Mouse (Mus musculus) midbrain, embryonic 11.5 days (tissue): ENCODE measurements around the gene Syngap1. TPM values are rescaled to one million over a fixed set of nuclear protein-coding genes. Genes with fewer than 3 reads are reported as not detected.
A peak's percentile ranks its signal among the peaks of the same experiment; 100 is the strongest.

ENCODE experiments used
- ATAC-seq: fragments of 200-750 bp; cut with Nextera tagmentation; 2 replicates; pipeline ENCODE4 v1.8.0; 2017; ENCODE audit warnings: moderate TSS enrichment, moderate library complexity; ENCODE audit not compliant: low FRiP score
- DNase-seq: peaks from one replicate; pipeline ENCODE4 v3.0.0; 2015; ENCODE audit warnings: low spot score; ENCODE audit errors: missing footprints
- H3K27ac ChIP-seq: fragments of 300-500 bp; sonication (generic); 2 replicates; pipeline ENCODE4 v1.5.1; 2014; ENCODE audit warnings: low read depth, low read length
- H3K27me3 ChIP-seq: fragments of 300-500 bp; sonication (generic); 2 replicates; pipeline ENCODE4 v1.6.1; 2014; ENCODE audit warnings: mild to moderate bottlenecking, low read length, moderate library complexity, mixed read lengths; ENCODE audit not compliant: control insufficient read depth, insufficient read depth
- H3K36me3 ChIP-seq: fragments of 300-500 bp; sonication (generic); 2 replicates; pipeline ENCODE4 v1.6.1; 2014; ENCODE audit warnings: mild to moderate bottlenecking, low read length, moderate library complexity, mixed read lengths; ENCODE audit not compliant: control insufficient read depth, insufficient read depth
- H3K4me1 ChIP-seq: fragments of 300-500 bp; sonication (generic); 2 replicates; pipeline ENCODE4 v1.6.1; 2014; ENCODE audit warnings: low read length; ENCODE audit not compliant: control insufficient read depth, insufficient read depth
- H3K4me2 ChIP-seq: fragments of 300-500 bp; sonication (generic); 2 replicates; pipeline ENCODE4 v1.6.1; 2014; ENCODE audit warnings: mild to moderate bottlenecking, moderate library complexity
- H3K4me3 ChIP-seq: fragments of 300-500 bp; sonication (generic); 2 replicates; pipeline ENCODE4 v1.5.1; 2014; ENCODE audit warnings: low read depth, low read length
- H3K9ac ChIP-seq: fragments of 300-500 bp; sonication (generic); 2 replicates; pipeline ENCODE4 v1.6.1; 2014; ENCODE audit warnings: low read length
- H3K9me3 ChIP-seq: fragments of 300-500 bp; sonication (generic); 2 replicates; pipeline ENCODE4 v1.6.1; 2016; ENCODE audit warnings: low read length; ENCODE audit not compliant: control insufficient read depth
- whole genome bisulfite sequencing: fragments of 180-500 bp; shearing (Covaris S2); extraction: QIAGEN DNeasy Blood & Tissue Kit; methylation state at CpG from one replicate; pipeline ENCODE4 v1.1.7; 2014; 5-methylcytosine and 5-hydroxymethylcytosine counted together
- polyA plus RNA-seq: library from polyadenylated mRNA; unstranded; fragments of >200 nt; fragmentation: Nextera tagmentation; extraction: Ambion mirVana; gene quantifications from 2 replicates; pipeline ENCODE4 v1.2.1, GENCODE M21; 2014

Syngap1 gene
- polyA plus RNA-seq, 1 experiment from 2014 or later = 2.3 TPM

GRCm38 (mm10) chr17:26951406-26951805 lies 10.4 kb downstream of the Syngap1 start:
- peaks cover 3% of the 10 kb centered on the region; the same call in 1 of the 2 replicates for H3K36me3 ChIP-seq
- H3K4me1 ChIP-seq = peaks cover 66% of the 10 kb centered on the region
- peak overlapping the region; percentile 74 for H3K9ac ChIP-seq
- peak overlapping the region; percentile 41 for H3K4me3 ChIP-seq
- no peaks in the 10 kb centered on the region for H3K9me3 ChIP-seq
- ATAC-seq (peak; percentile 72), DNase-seq (peak; percentile 98)
- H3K4me2 ChIP-seq = peak overlapping the region; percentile 82
- WGBS = 0% methylated on average over 11 of the region's 11 CpGs
- H3K27ac ChIP-seq = peak overlapping the region; percentile 59
- no peaks in the 10 kb centered on the region for H3K27me3 ChIP-seq

GRCm38 (mm10) chr17:26951952-26952877 lies 11.2 kb downstream of the Syngap1 start:
- Histone ChIP-seq H3K36me3 (peaks cover 9% of the 10 kb centered on the region; the same call in 1 of the 2 replicates), H3K9ac (peak overlapping the region; percentile 74), H3K4me2 (peak overlapping the region; percentile 82), H3K9me3 (no peaks in the 10 kb centered on the region), H3K4me1 (peaks cover 58% of the 10 kb centered on the region), H3K27me3 (no peaks in the 10 kb centered on the region), H3K27ac (peak overlapping the region; percentile 57), H3K4me3 (peak overlapping the region; percentile 41)
- WGBS = under 1% methylated on average over 22 of the region's 23 CpGs
- DNase-seq = peak; percentile 87
- ATAC-seq = 0 out of 2 replicates have a peak, but pooled peaks have one; percentile 22

- Histone ChIP-seq H3K9ac (peak overlapping the region; percentile 74), H3K9me3 (no peaks in the 10 kb centered on the region), H3K4me1 (peaks cover 50% of the 10 kb centered on the region), H3K4me3 (peak overlapping the region; percentile 41; the same call in 1 of the 2 replicates), H3K36me3 (peaks cover 13% of the 10 kb centered on the region; the same call in 1 of the 2 replicates), H3K27ac (no peak overlapping the region), H3K4me2 (peak overlapping the region; percentile 82), H3K27me3 (no peaks in the 10 kb centered on the region)
- no peak for DNase-seq
- WGBS = 15% methylated on average over 6 of the region's 6 CpGs
- ATAC-seq = no peak
These were observed 12.1 kb downstream of the Syngap1 start for GRCm38 (mm10) chr17:26953201-26953600.

GRCm38 (mm10) chr17:26953726-26954125 lies 12.7 kb downstream of the Syngap1 start:
- Histone ChIP-seq H3K27me3 (no peaks in the 10 kb centered on the region), H3K4me3 (peak overlapping the region; percentile 41; the same call in 1 of the 2 replicates), H3K9me3 (no peaks in the 10 kb centered on the region), H3K36me3 (peaks cover 13% of the 10 kb centered on the region; the same call in 1 of the 2 replicates), H3K9ac (peak overlapping the region; percentile 74), H3K4me1 (peaks cover 49% of the 10 kb centered on the region), H3K27ac (no peak overlapping the region), H3K4me2 (peak overlapping the region; percentile 82)
- ATAC-seq = no peak
- no peak for DNase-seq
- WGBS = 17% methylated on average over 11 of the region's 16 CpGs

- Histone ChIP-seq H3K4me1 (peaks cover 27% of the 10 kb centered on the region), H3K27me3 (no peaks in the 10 kb centered on the region), H3K36me3 (peaks cover 13% of the 10 kb centered on the region; the same call in 1 of the 2 replicates), H3K4me2 (no peak overlapping the region), H3K27ac (no peak overlapping the region), H3K9me3 (no peaks in the 10 kb centered on the region), H3K9ac (no peak overlapping the region), H3K4me3 (no peak overlapping the region)
- DNase-seq (no peak), ATAC-seq (no peak)
- 82% methylated on average over 5 of the region's 5 CpGs for WGBS
These were observed 15.3 kb downstream of the Syngap1 start for GRCm38 (mm10) chr17:26956309-26956708.

- Histone ChIP-seq H3K4me3 (no peak overlapping the region), H3K9ac (no peak overlapping the region), H3K27ac (no peak overlapping the region), H3K9me3 (no peaks in the 10 kb centered on the region), H3K4me2 (no peak overlapping the region), H3K4me1 (peaks cover 22% of the 10 kb centered on the region), H3K27me3 (no peaks in the 10 kb centered on the region), H3K36me3 (peaks cover 13% of the 10 kb centered on the region; the same call in 1 of the 2 replicates)
- DNase-seq (no peak), ATAC-seq (no peak)
- WGBS = 89% methylated on average over 18 of the region's 18 CpGs
These were observed 15.8 kb downstream of the Syngap1 start for GRCm38 (mm10) chr17:26956895-26957294.

- Histone ChIP-seq H3K9me3 (no peaks in the 10 kb centered on the region), H3K36me3 (peaks cover 15% of the 10 kb centered on the region), H3K4me1 (peaks cover 12% of the 10 kb centered on the region), H3K4me3 (no peak overlapping the region), H3K9ac (no peak overlapping the region), H3K27me3 (no peaks in the 10 kb centered on the region), H3K27ac (no peak overlapping the region), H3K4me2 (no peak overlapping the region)
- 96% methylated on average over 5 of the region's 5 CpGs for WGBS
- DNase-seq = no peak
- no peak for ATAC-seq
These were observed 16.8 kb downstream of the Syngap1 start for GRCm38 (mm10) chr17:26957872-26958271.

- H3K36me3 ChIP-seq = peaks cover 19% of the 10 kb centered on the region
- H3K27ac ChIP-seq = no peak overlapping the region
- H3K9me3 ChIP-seq = no peaks in the 10 kb centered on the region
- DNase-seq = no peak
- H3K4me3 ChIP-seq = no peak overlapping the region
- H3K27me3 ChIP-seq = no peaks in the 10 kb centered on the region
- 69% methylated on average over 5 of the region's 5 CpGs for WGBS
- H3K4me2 ChIP-seq = no peak overlapping the region
- H3K4me1 ChIP-seq = peaks cover 2% of the 10 kb centered on the region; the same call in 1 of the 2 replicates
- no peak for ATAC-seq
- no peak overlapping the region for H3K9ac ChIP-seq
These were observed 17.8 kb downstream of the Syngap1 start for GRCm38 (mm10) chr17:26958880-26959279.

- no peaks in the 10 kb centered on the region for H3K4me1 ChIP-seq
- no peak overlapping the region for H3K9ac ChIP-seq
- no peaks in the 10 kb centered on the region for H3K27me3 ChIP-seq
- ATAC-seq (no peak), DNase-seq (no peak)
- no peak overlapping the region for H3K4me3 ChIP-seq
- H3K4me2 ChIP-seq = no peak overlapping the region
- 92% methylated on average over 4 of the region's 4 CpGs for WGBS
- H3K27ac ChIP-seq = no peak overlapping the region
- peaks cover 24% of the 10 kb centered on the region for H3K36me3 ChIP-seq
- H3K9me3 ChIP-seq = no peaks in the 10 kb centered on the region
These were observed 18.8 kb downstream of the Syngap1 start for GRCm38 (mm10) chr17:26959815-26960214.
